Mouse (Mus musculus) limb, embryonic 12.5 days (tissue): ENCODE data around the gene Traf2. TPM values are rescaled to one million over a fixed set of nuclear protein-coding genes. Genes with fewer than 3 reads are reported as not detected.

Experiments
- ATAC-seq: fragments of 200-750 bp; cut with Nextera tagmentation; 2 replicates; pipeline ENCODE4 v1.8.0; 2017; ENCODE audit warnings: low read depth, moderate TSS enrichment; ENCODE audit not compliant: insufficient number of reproducible peaks, insufficient read depth, low FRiP score, low TSS enrichment
- H3K27ac ChIP-seq: fragments of 300-500 bp; sonication (generic); 2 replicates; pipeline ENCODE4 v1.5.1; 2016; ENCODE audit warnings: mild to moderate bottlenecking, moderate library complexity
- H3K27me3 ChIP-seq: fragments of 300-500 bp; sonication (generic); 2 replicates; pipeline ENCODE4 v1.6.1; 2016; ENCODE audit warnings: mild to moderate bottlenecking, moderate library complexity
- H3K36me3 ChIP-seq: fragments of 300-500 bp; sonication (generic); 2 replicates; pipeline ENCODE4 v1.6.1; 2016; ENCODE audit warnings: mild to moderate bottlenecking, moderate library complexity
- H3K4me1 ChIP-seq: fragments of 300-500 bp; sonication (generic); replicated peaks from 2 replicates; pipeline ENCODE4 v1.6.1; 2016
- H3K4me2 ChIP-seq: fragments of 300-500 bp; sonication (generic); 2 replicates; pipeline ENCODE4 v1.6.1; 2016; ENCODE audit warnings: mild to moderate bottlenecking, moderate library complexity
- H3K4me3 ChIP-seq: fragments of 300-500 bp; sonication (generic); replicated peaks from 2 replicates; pipeline ENCODE4 v1.5.1; 2016; ENCODE audit warnings: mild to moderate bottlenecking
- H3K9ac ChIP-seq: fragments of 300-500 bp; sonication (generic); replicated peaks from 2 replicates; pipeline ENCODE4 v1.6.1; 2016; ENCODE audit warnings: mild to moderate bottlenecking, moderate library complexity
- H3K9me3 ChIP-seq: fragments of 300-500 bp; sonication (generic); 2 replicates; pipeline ENCODE4 v1.6.1; 2016; ENCODE audit warnings: mild to moderate bottlenecking, moderate library complexity
- WGBS: fragments of 180-500 bp; shearing (Covaris S2); methylation state at CpG from one replicate; pipeline ENCODE4 v1.1.7; 2016; 5-methylcytosine and 5-hydroxymethylcytosine counted together
- polyA plus RNA-seq: library from polyadenylated mRNA; unstranded; fragments of >200 nt; fragmentation: Nextera tagmentation; extraction: Ambion mirVana; gene quantifications from 2 replicates; pipeline ENCODE4 v1.2.1, GENCODE M21; 2016

Gene Traf2
- polyA plus RNA-seq, 1 experiment from 2014 or later: 39.2 TPM

DNA sequence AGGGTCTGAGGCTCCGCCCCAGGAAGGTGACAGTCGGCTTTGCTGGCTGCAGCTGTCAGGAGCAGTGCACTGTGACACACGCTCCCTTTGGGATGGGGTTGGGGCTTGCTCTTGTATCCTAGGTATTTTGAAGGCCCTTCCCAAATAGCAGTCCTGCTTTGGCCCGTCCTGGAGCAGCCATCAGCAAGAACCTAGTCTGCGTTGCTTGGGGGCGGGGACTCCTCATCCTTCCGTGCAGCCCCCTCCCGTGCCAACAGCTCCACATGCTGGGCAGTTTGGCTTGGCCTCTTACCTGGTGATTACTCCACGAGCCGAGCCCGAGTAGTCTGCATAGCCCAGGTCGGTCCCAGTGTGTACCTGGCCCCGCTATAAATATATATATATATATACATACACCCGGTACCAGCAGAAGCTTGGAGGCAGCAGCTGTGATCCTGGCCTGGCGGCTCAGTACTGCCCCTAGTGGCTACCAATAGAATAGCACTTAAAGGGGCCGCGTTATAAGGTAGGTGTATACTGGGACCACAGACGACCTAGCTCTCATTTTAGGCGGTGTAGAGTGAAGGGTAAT is 34.6 kb upstream of the Traf2 start, which contains the start of gene Ajm1:
Gene Ajm1 (minus strand): TSS at position 464 of the 571 bp plus-strand sequence.
- peaks cover 36% of the 10 kb centered on the region for H3K36me3 ChIP-seq
- H3K27ac ChIP-seq: no peak within 1 kb of the TSS
- H3K4me1 ChIP-seq: peaks cover 61% of the 10 kb centered on the region
- H3K9ac ChIP-seq: no peak within 1 kb of the TSS
- H3K27me3 ChIP-seq: peaks cover 50% of the 10 kb centered on the region
- 7% methylated on average over 19 of the region's 19 CpGs for WGBS
- H3K4me2 ChIP-seq: peak within 1 kb of the TSS; percentile 61
- peak; percentile 66 for ATAC-seq
- H3K4me3 ChIP-seq: peak within 1 kb of the TSS; percentile 31
- H3K9me3 ChIP-seq: no peaks in the 10 kb centered on the region

DNA sequence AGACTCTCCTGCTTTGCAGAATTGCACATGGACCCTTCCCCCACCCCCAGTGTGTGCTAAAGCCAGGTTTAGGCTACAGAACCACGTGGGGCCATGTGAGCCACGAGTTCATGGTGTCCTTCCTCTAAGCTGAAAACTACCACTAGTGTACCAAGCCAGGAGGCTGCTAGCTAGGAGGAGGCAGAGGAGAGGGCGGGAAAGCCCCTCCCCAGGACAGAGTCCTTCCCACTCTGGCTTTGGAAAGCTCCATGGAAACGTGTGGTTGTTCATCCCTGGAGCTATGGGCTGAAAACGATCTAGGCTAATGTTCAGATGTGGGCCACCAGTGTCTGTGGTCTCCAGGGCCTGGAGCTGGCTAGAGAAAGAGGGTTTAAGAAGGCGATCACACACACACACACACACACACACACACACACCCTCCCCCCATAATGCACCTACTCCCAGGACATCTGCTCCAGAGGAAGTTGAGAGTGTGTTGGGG is 33.9 kb upstream of the Traf2 start:
- H3K4me3 ChIP-seq: no peak overlapping the region
- 49% methylated on average over 6 of the region's 6 CpGs for WGBS
- H3K4me2 ChIP-seq: no peak overlapping the region; the same call in 1 of the 2 replicates
- H3K27ac ChIP-seq: no peak overlapping the region
- H3K36me3 ChIP-seq: peaks cover 31% of the 10 kb centered on the region
- no peak for ATAC-seq
- peaks cover 57% of the 10 kb centered on the region for H3K27me3 ChIP-seq
- H3K4me1 ChIP-seq: peaks cover 67% of the 10 kb centered on the region
- H3K9ac ChIP-seq: no peak overlapping the region
- no peaks in the 10 kb centered on the region for H3K9me3 ChIP-seq

DNA sequence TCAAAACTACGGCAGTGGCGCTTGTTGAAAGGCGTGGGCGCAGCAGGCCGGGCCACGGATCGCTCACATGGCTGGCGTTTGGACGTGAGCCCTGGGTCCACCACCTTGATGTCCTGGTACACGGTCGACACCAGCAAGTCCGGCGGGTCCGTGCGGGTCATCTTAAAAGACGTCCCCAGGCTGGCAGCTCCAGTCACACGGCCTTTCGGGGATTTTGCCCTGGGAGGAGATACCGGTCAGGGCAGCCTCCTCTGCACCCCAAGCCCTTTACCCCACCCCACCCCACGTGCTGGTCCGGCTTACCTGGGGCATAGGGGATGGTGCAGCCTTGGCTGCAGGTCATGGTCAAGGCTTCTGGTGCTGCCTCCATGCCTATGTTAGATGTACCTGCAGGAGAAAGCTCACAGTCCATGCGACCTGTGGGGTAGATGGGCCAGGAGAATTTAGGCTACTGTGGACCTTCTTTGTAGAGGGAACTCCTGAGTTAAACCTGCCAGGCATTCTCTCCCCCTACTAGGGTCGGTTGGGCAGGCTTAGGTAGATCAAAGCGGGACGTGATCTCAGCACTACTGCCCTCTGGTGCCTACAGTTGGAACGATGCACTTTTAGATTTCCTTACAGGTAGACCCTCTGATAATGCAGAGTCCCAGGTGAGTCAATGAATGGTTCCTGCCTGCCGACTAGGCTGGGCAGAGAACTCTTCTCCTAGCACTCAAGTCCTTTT is 33.2 kb upstream of the Traf2 start:
- Histone ChIP-seq H3K4me2 (peak overlapping the region; percentile 53), H3K36me3 (peaks cover 23% of the 10 kb centered on the region), H3K27me3 (peaks cover 57% of the 10 kb centered on the region), H3K27ac (no peak overlapping the region), H3K4me3 (peak overlapping the region; percentile 33), H3K9ac (peak overlapping the region; percentile 31; the same call in 1 of the 2 replicates), H3K9me3 (no peaks in the 10 kb centered on the region), H3K4me1 (peaks cover 71% of the 10 kb centered on the region)
- WGBS: 4% methylated on average over 27 of the region's 27 CpGs
- no peak for ATAC-seq

DNA sequence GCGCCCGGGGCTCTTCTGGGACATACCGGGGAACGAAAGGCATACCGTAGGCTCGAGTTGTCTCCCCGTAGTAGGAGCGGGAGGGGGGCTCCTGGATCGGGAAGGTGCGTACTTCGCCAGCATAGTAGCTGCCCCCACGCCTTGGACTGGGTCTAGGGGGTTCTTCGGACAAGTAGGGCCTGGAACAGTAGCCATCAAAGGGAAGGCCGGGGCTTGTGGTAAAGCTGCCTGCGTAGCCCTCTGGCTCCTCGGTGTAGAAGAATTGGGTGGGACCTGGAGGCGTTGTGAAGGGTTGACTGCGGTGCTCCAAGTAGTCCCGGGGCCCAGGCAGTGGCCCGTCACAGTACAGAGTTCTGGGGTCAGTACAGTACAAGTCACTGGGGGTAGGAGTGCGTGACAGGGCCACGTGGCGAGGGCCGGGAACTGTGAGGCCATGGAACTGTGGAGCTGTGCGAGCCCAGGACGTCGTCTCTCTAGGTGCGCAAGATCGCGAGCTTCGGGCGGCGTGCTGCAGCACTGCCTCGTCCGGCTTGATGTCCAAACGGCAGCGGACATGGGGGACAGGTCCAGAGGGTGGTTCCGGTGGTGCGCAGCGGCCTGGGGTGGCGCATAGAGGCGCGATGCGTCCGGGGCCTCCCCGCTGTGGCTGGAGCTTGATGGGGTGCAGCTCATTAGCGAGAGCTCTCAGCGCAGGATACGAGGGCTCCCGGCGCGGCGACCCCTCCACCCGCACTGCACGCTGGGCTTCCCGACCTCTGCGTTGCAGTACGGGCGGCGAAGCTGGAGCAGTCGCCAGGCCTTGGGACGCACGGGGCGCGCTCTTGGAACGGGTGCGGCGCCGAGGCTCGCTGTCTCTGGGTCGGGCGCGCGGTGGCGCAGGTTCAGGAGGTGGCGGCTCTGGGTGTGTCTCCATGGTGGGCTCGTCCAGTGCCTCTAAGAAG is 32.3 kb upstream of the Traf2 start:
- peak overlapping the region; percentile 33 for H3K4me3 ChIP-seq
- H3K4me1 ChIP-seq: peaks cover 73% of the 10 kb centered on the region
- no peak overlapping the region for H3K27ac ChIP-seq
- H3K4me2 ChIP-seq: peak overlapping the region; percentile 53
- no peak for ATAC-seq
- H3K27me3 ChIP-seq: peaks cover 57% of the 10 kb centered on the region
- H3K9ac ChIP-seq: peak overlapping the region; percentile 31; the same call in 1 of the 2 replicates
- no peaks in the 10 kb centered on the region for H3K9me3 ChIP-seq
- peaks cover 15% of the 10 kb centered on the region for H3K36me3 ChIP-seq
- 6% methylated on average over 71 of the region's 77 CpGs for WGBS

DNA sequence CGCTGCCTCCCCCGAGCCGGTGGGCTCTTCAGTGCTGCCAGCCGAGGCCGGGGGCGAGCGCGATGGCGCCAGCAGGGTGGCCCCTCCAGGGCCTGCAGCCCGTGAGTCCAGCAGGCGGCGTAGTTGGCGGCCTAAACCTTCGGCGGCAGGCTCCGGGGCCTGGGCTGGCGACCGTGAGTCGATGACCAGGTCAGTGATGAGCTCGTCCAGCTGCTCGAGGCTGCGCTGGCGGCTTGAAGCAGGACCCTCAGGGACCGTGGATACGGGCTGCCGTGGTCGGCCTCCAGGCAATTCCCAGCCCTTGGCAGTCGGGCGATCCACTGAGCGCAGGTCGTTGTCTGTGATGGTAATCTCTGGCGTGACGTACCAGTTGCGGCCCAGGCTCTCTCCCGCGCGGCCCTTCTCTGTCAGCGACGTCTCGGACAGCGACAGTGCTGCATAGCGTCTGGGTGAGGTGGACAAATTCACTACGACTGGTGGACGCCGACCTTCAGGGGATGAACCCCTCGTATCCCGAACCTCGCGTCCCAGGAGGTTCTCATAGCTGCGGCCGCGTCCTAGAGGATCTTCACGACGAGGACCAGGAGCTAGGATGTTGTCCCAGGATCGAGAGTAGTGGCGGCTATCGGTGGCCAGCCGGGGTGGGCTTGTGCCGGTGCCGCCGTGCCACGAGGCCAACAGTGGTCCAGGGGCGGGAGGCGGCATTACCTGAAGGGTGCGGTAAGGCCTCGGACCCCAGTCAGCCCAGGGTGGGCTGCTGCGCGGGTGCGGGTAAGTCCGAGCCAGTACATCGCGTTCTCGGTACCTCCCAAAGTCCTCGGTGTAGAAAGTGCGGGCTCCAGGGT is 31.4 kb upstream of the Traf2 start:
- H3K4me3 ChIP-seq: peak overlapping the region; percentile 33
- H3K27ac ChIP-seq: no peak overlapping the region
- H3K27me3 ChIP-seq: peaks cover 57% of the 10 kb centered on the region
- H3K4me1 ChIP-seq: peaks cover 77% of the 10 kb centered on the region
- peak overlapping the region; percentile 53 for H3K4me2 ChIP-seq
- ATAC-seq: no peak
- H3K9me3 ChIP-seq: no peaks in the 10 kb centered on the region
- no peak overlapping the region; the same call in 1 of the 2 replicates for H3K9ac ChIP-seq
- peaks cover 9% of the 10 kb centered on the region for H3K36me3 ChIP-seq
- WGBS: 5% methylated on average over 75 of the region's 75 CpGs

DNA sequence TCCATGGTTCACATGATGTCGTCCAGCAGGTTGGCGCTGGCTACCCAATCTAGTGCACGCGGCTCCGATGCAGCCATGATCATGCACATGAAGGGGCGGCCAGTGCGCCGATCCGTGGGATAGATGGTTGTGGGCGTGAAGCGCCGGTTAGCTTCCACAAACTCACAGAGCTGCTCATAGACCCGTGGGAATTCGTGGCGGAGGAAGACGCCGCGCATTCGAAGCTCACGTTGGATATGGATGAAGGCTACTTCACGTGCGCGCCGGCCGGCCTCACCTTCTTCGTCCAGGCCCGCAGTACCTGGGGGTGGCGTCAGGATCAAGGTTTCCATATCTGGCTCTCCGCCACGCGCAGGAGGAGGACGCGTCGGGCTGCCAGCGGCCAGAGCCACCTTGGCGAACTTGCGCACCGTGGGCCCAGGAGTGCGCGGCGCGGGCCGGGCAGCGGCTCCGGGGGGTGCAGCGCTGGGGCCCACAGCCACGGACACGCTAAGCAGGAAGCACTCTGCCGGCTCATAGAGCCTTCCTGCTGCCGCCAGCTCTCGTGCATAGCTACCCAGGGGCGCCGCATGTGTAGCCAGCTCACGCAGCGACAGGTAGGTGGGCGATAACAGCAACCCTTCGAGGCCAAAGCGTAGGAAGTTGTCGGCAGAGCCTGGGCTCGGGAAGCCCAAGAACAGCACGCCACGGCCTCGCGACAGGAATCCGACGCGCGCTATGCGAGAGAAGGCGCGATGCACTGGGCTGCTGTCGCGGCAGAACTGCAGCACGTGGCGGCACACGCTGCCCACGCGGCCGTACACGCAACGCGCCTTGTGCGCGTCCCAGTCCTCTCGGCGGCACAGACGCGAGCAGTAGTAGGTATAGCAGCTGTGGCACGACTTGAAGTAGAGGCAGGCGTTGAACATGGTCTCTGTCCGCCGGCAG is 30.5 kb upstream of the Traf2 start:
- Histone ChIP-seq H3K27ac (no peak overlapping the region), H3K4me2 (peak overlapping the region; percentile 53), H3K9me3 (no peaks in the 10 kb centered on the region), H3K9ac (no peak overlapping the region; the same call in 1 of the 2 replicates), H3K4me3 (peak overlapping the region; percentile 33), H3K27me3 (peaks cover 57% of the 10 kb centered on the region), H3K4me1 (peaks cover 71% of the 10 kb centered on the region), H3K36me3 (peaks cover 12% of the 10 kb centered on the region; the same call in 1 of the 2 replicates)
- no peak for ATAC-seq
- WGBS: 14% methylated on average over 92 of the region's 92 CpGs

DNA sequence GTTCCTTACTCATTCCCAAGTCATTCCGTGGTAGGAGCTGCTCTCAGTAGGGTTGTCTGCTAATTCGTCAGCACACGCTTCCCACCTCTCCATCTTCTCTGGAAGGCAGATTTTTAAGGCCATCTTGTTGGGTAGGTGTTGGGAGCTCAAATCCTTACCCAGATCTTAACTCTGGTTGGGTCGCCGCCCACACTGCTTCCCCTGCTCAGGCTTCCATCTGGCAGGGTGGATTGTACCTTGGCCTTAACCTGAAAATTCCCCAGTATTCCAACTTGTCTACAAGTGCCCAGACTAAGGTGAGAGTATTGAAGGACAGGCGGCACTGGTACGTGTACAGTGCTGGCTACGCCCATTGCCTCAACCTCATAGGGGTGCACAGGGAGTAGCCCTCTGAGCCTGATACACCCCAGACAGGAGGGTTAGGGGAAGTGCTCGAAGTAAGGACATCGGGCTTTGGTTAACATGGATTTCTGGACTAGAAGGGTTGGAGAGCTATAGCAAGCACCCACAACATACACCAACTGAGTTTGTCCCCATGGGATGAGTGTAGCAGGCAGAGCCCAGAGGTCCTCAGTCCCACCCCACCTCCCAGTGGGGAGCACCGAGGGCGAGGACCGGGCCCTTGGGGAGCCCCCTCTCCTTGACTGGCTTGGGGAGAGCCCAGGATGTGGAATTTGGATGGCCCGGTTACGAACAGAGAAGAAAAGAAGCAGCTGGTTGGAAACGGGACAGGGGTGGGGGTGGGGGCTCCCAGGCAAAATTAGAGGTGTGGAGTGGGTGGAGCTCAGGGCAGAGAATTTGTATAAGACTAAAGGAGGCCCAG is 29.5 kb upstream of the Traf2 start:
- Histone ChIP-seq H3K4me1 (peaks cover 63% of the 10 kb centered on the region), H3K36me3 (peaks cover 21% of the 10 kb centered on the region), H3K27me3 (peaks cover 56% of the 10 kb centered on the region), H3K9me3 (no peaks in the 10 kb centered on the region), H3K4me2 (peak overlapping the region; percentile 95), H3K27ac (no peak overlapping the region), H3K9ac (no peak overlapping the region), H3K4me3 (peak overlapping the region; percentile 58; the same call in 1 of the 2 replicates)
- 68% methylated on average over 16 of the region's 16 CpGs for WGBS
- no peak for ATAC-seq

DNA sequence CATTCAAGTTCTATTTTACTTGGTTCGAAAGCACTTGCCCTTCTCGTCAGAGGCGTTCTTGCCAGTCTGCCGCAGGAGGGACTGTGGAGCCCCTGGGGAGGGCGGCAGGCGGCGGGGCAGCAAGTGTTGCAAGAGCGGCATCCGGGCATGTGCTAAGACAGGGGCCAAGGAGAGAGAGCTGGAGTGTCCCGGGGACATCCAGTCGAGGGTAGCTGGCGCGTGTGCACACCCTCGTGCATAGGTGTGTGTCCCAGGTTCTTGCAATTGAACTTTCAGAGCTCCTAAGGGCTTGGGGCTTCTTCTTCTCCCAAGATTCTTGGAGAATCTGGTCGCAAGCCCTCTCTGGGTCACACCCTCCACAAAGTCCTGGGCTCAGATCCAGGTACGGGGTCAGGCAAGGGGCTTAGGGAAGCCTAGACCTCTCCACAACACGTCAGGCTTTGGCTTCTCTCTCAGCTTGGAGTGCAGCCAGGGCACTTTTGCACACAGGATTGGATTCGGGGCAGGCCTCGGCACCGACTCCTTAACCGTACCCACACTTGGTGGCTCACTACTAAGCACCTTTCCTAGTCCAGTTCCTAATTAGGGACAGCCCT is 28.8 kb upstream of the Traf2 start:
- Histone ChIP-seq H3K27ac (peak overlapping the region; percentile 89), H3K9me3 (no peaks in the 10 kb centered on the region), H3K4me3 (peak overlapping the region; percentile 58), H3K36me3 (peaks cover 28% of the 10 kb centered on the region), H3K27me3 (peaks cover 49% of the 10 kb centered on the region), H3K9ac (peak overlapping the region; percentile 61), H3K4me2 (peak overlapping the region; percentile 95), H3K4me1 (peaks cover 57% of the 10 kb centered on the region)
- WGBS: 15% methylated on average over 21 of the region's 21 CpGs
- no peak for ATAC-seq
